Mouse (Mus musculus) neural tube, embryonic 11.5 days (tissue): ENCODE measurements around the gene Pax7. TPM values are rescaled to one million over a fixed set of nuclear protein-coding genes. Genes with fewer than 3 reads are reported as not detected.

Experiments
- ATAC-seq: fragments of 200-750 bp; cut with Nextera tagmentation; 2 replicates; pipeline ENCODE4 v1.8.0; 2017; ENCODE audit warnings: moderate number of reproducible peaks, mild to moderate bottlenecking, moderate TSS enrichment, moderate library complexity; ENCODE audit not compliant: insufficient read depth, low FRiP score, low TSS enrichment
- DNase-seq: peaks from one replicate; pipeline ENCODE4 v3.0.0-alpha.2; 2015; ENCODE audit warnings: low spot score
- H3K27ac ChIP-seq: fragments of 300-500 bp; sonication (generic); 2 replicates; pipeline ENCODE4 v1.5.1; 2014; ENCODE audit warnings: low read depth, mild to moderate bottlenecking, low read length
- H3K27me3 ChIP-seq: fragments of 300-500 bp; sonication (generic); 2 replicates; pipeline ENCODE4 v1.6.1; 2014; ENCODE audit warnings: mild to moderate bottlenecking, low read length, mixed read lengths; ENCODE audit not compliant: control insufficient read depth, insufficient read depth
- H3K36me3 ChIP-seq: fragments of 300-500 bp; sonication (generic); 2 replicates; pipeline ENCODE4 v1.6.1; 2014; ENCODE audit warnings: mild to moderate bottlenecking, low read length, moderate library complexity, mixed read lengths; ENCODE audit not compliant: control insufficient read depth, insufficient read depth
- H3K4me1 ChIP-seq: fragments of 300-500 bp; sonication (generic); 2 replicates; pipeline ENCODE4 v1.6.1; 2014; ENCODE audit warnings: low read length, mixed read lengths; ENCODE audit not compliant: control insufficient read depth, insufficient read depth
- H3K4me2 ChIP-seq: fragments of 300-500 bp; sonication (generic); 2 replicates; pipeline ENCODE4 v1.6.1; 2014; ENCODE audit warnings: low read depth, mild to moderate bottlenecking, moderate library complexity
- H3K4me3 ChIP-seq: fragments of 300-500 bp; sonication (generic); 2 replicates; pipeline ENCODE4 v1.5.1; 2014; ENCODE audit warnings: low read depth, low read length
- H3K9ac ChIP-seq: fragments of 300-500 bp; sonication (generic); 2 replicates; pipeline ENCODE4 v1.6.1; 2014; ENCODE audit warnings: mild to moderate bottlenecking, low read length
- H3K9me3 ChIP-seq: fragments of 300-500 bp; sonication (generic); 2 replicates; pipeline ENCODE4 v1.6.1; 2016; ENCODE audit warnings: low read length; ENCODE audit not compliant: control insufficient read depth
- WGBS: fragments of 180-500 bp; shearing (Covaris S2); extraction: QIAGEN DNeasy Blood & Tissue Kit; methylation state at CpG from one replicate; pipeline ENCODE4 v1.1.7; 2014; 5-methylcytosine and 5-hydroxymethylcytosine counted together
- polyA plus RNA-seq: library from polyadenylated mRNA; unstranded; fragments of >200 nt; fragmentation: Nextera tagmentation; extraction: Ambion mirVana; gene quantifications from 2 replicates; pipeline ENCODE4 v1.2.1, GENCODE M21; 2014

The Pax7 gene
- polyA plus RNA-seq, 1 experiment from 2014 or later = 3.8 TPM

- no peaks in the 10 kb centered on the region for H3K27me3 ChIP-seq
These were observed 96.3 kb downstream of the Pax7 start for GRCm38 (mm10) chr4:139737035-139737434.

GRCm38 (mm10) chr4:139727101-139727500 lies 106.2 kb downstream of the Pax7 start:
- 54% methylated on average over 2 of the region's 2 CpGs for WGBS
- no peaks in the 10 kb centered on the region for H3K4me1 ChIP-seq
- no peak for DNase-seq
- no peak overlapping the region for H3K27ac ChIP-seq
- ATAC-seq = no peak
- no peak overlapping the region for H3K9ac ChIP-seq
- no peak overlapping the region for H3K4me2 ChIP-seq
- H3K27me3 ChIP-seq = no peaks in the 10 kb centered on the region
- H3K4me3 ChIP-seq = no peak overlapping the region
- no peaks in the 10 kb centered on the region for H3K9me3 ChIP-seq
- H3K36me3 ChIP-seq = no peaks in the 10 kb centered on the region

More at GRCm38 (mm10) chr4:139737035-139737434, 96.3 kb downstream of the Pax7 start:
- H3K4me3 ChIP-seq = no peak overlapping the region
- 95% methylated on average over 9 of the region's 9 CpGs for WGBS
- H3K27ac ChIP-seq = no peak overlapping the region
- H3K9me3 ChIP-seq = no peaks in the 10 kb centered on the region
- no peak for ATAC-seq
- H3K9ac ChIP-seq = no peak overlapping the region
- H3K36me3 ChIP-seq = no peaks in the 10 kb centered on the region
- no peaks in the 10 kb centered on the region for H3K4me1 ChIP-seq
- H3K4me2 ChIP-seq = no peak overlapping the region
- DNase-seq = no peak

- no peak overlapping the region for H3K9ac ChIP-seq
- no peak overlapping the region for H3K27ac ChIP-seq
- 70% methylated on average over 15 of the region's 15 CpGs for WGBS
- no peak overlapping the region for H3K4me3 ChIP-seq
- H3K36me3 ChIP-seq = no peaks in the 10 kb centered on the region
- DNase-seq (no peak), ATAC-seq (no peak)
- H3K27me3 ChIP-seq = no peaks in the 10 kb centered on the region
- no peaks in the 10 kb centered on the region for H3K9me3 ChIP-seq
- no peak overlapping the region for H3K4me2 ChIP-seq
- H3K4me1 ChIP-seq = no peaks in the 10 kb centered on the region
These were observed 107.9 kb downstream of the Pax7 start for GRCm38 (mm10) chr4:139725421-139725820.

GRCm38 (mm10) chr4:139724296-139724695 lies 109.0 kb downstream of the Pax7 start:
- DNase-seq (no peak), ATAC-seq (no peak)
- H3K9ac ChIP-seq = no peak overlapping the region
- no peaks in the 10 kb centered on the region for H3K4me1 ChIP-seq
- no peak overlapping the region for H3K27ac ChIP-seq
- WGBS = 70% methylated on average over 4 of the region's 4 CpGs
- H3K4me2 ChIP-seq = no peak overlapping the region
- H3K27me3 ChIP-seq = no peaks in the 10 kb centered on the region
- no peaks in the 10 kb centered on the region for H3K9me3 ChIP-seq
- no peak overlapping the region for H3K4me3 ChIP-seq
- H3K36me3 ChIP-seq = no peaks in the 10 kb centered on the region

- no peak for DNase-seq
- Histone ChIP-seq H3K4me1 (peaks cover 8% of the 10 kb centered on the region; the same call in 1 of the 2 replicates), H3K27me3 (no peaks in the 10 kb centered on the region), H3K36me3 (no peaks in the 10 kb centered on the region), H3K4me3 (no peak overlapping the region), H3K27ac (no peak overlapping the region), H3K9ac (no peak overlapping the region), H3K4me2 (no peak overlapping the region), H3K9me3 (no peaks in the 10 kb centered on the region)
- 80% methylated on average over 5 of the region's 5 CpGs for WGBS
- ATAC-seq = no peak
These were observed 114.3 kb downstream of the Pax7 start for GRCm38 (mm10) chr4:139718978-139719377.

- WGBS = 87% methylated on average over 10 of the region's 10 CpGs
- no peak for DNase-seq
These were observed 116.7 kb downstream of the Pax7 start for GRCm38 (mm10) chr4:139716477-139717169.

GRCm38 (mm10) chr4:139715241-139715932 lies 117.9 kb downstream of the Pax7 start:
- Histone ChIP-seq H3K36me3 (no peaks in the 10 kb centered on the region), H3K4me3 (no peak overlapping the region), H3K9me3 (no peaks in the 10 kb centered on the region), H3K4me2 (no peak overlapping the region), H3K9ac (no peak overlapping the region), H3K27me3 (no peaks in the 10 kb centered on the region), H3K4me1 (peaks cover 14% of the 10 kb centered on the region; the same call in 1 of the 2 replicates), H3K27ac (no peak overlapping the region)
- ATAC-seq = no peak
- DNase-seq = no peak
- 37% methylated on average over 13 of the region's 13 CpGs for WGBS

More at GRCm38 (mm10) chr4:139716477-139717169, 116.7 kb downstream of the Pax7 start:
- H3K9me3 ChIP-seq = no peaks in the 10 kb centered on the region
- no peaks in the 10 kb centered on the region for H3K36me3 ChIP-seq
- no peak overlapping the region for H3K4me2 ChIP-seq
- no peak overlapping the region for H3K4me3 ChIP-seq
- H3K27ac ChIP-seq = no peak overlapping the region
- peaks cover 8% of the 10 kb centered on the region; the same call in 1 of the 2 replicates for H3K4me1 ChIP-seq
- no peak for ATAC-seq
- no peaks in the 10 kb centered on the region for H3K27me3 ChIP-seq
- no peak overlapping the region for H3K9ac ChIP-seq

GRCm38 (mm10) chr4:139710467-139711334 lies 122.6 kb downstream of the Pax7 start:
- H3K9me3 ChIP-seq = no peaks in the 10 kb centered on the region
- 36% methylated on average over 25 of the region's 25 CpGs for WGBS
- no peaks in the 10 kb centered on the region for H3K36me3 ChIP-seq
- peaks cover 15% of the 10 kb centered on the region; the same call in 1 of the 2 replicates for H3K4me1 ChIP-seq
- H3K27me3 ChIP-seq = no peaks in the 10 kb centered on the region
- no peak overlapping the region for H3K27ac ChIP-seq
- H3K4me2 ChIP-seq = peak overlapping the region; percentile 7; the same call in 1 of the 2 replicates
- H3K9ac ChIP-seq = no peak overlapping the region
- DNase-seq (peak; percentile 54), ATAC-seq (peak; percentile 58; the same call in 1 of the 2 replicates)
- H3K4me3 ChIP-seq = no peak overlapping the region
